Mouse (Mus musculus): ENCODE measurements at regions not wholly inside any gene's neighbourhood (a gene's known extent, or its start where the extent isn't known, plus 50 kb on each side); places are given as distances from the start of the nearest gene placed in this dataset.

DNA sequence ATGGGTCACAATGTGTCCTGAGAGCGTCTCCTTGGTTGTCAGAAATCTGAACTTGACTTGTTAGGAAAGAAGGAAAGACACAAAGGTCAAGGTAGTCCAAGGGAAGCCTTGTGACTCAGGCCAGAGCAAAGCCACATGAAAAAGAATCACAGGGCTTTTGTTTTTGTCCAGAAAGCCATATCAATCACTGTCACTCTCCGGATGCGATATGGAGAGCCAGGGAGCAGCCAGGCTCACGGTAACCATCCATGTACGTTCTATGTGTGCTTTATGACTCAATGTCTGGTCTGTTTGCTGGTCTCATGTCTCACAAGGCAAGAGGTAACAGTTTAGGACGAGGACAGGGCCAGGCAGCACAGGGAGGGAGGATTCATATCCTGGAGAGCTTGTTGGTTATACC, 157.3 kb upstream of the Map3k1 start:
- TF ChIP-seq POLR2A (IDR thresholded peaks at IDR 0.05; ENCODE audit: low read depth, low read length) (no peak), CTCF (IDR thresholded peaks at IDR 0.05; ENCODE audit: borderline replicate concordance, insufficient read depth, low read length) (no peak)
- no peak overlapping the region for H3K4me3 ChIP-seq (ENCODE audit: insufficient read depth, low read length)
- peaks cover 4% of the 10 kb centered on the region for H3K4me1 ChIP-seq (ENCODE audit: control insufficient read depth, insufficient read depth, low read length)
- no peak overlapping the region for H3K27ac ChIP-seq (ENCODE audit: insufficient read depth, low read length)

DNA sequence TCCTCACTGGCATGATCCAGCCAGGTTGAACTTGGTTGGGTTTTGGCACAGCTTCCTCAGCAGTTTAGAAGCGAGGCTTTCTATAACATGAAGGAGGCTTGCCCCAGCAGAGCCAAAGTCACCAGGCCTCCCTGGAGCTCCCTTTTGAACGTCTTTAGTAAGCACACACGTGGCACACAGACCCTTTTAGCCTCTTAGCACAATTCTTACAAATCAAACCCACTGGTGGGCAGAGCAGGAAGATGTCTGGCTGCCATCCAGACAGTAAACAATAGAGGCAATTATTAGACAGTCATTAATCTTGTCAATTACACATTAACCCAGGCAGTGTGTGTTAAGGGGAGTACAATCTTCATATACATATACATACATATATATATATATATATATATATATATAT, 157.8 kb upstream of the Map3k1 start:
- TF ChIP-seq POLR2A (IDR thresholded peaks at IDR 0.05; ENCODE audit: low read depth, low read length) (no peak), CTCF (IDR thresholded peaks at IDR 0.05; ENCODE audit: borderline replicate concordance, insufficient read depth, low read length) (no peak)
- H3K27ac ChIP-seq (ENCODE audit: insufficient read depth, low read length), result no peak overlapping the region

DNA sequence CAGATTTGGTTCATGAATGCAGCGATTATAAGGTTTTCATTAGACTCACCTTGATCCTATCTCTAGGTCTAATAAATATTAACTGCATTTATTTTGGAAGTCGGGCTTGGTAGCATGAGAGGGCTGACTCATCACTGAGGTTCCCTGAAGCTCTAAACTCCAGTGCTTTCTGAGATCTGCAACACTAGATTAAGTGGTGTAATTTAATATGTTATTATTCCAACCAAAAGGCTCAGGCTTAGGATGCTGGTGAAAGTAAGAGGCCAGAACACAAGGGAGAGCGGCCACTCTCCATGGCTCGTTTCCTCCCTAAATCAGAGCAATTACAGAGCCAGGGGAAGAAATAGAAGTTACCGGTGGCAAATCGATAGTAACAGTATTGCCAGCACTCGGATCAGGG, 159.4 kb upstream of the Map3k1 start:
- peaks cover 4% of the 10 kb centered on the region for H3K4me1 ChIP-seq (ENCODE audit: control insufficient read depth, insufficient read depth, low read length)
- no peak for TF ChIP-seq CTCF (IDR thresholded peaks at IDR 0.05; ENCODE audit: borderline replicate concordance, insufficient read depth, low read length)
- no peak for TF ChIP-seq POLR2A (IDR thresholded peaks at IDR 0.05; ENCODE audit: low read depth, low read length)
- H3K27ac ChIP-seq (ENCODE audit: insufficient read depth, low read length), result no peak overlapping the region

More for the DNA sequence above, 157.8 kb upstream of the Map3k1 start:
- H3K4me1 ChIP-seq (ENCODE audit: control insufficient read depth, insufficient read depth, low read length), result peaks cover 4% of the 10 kb centered on the region
- no peak overlapping the region for H3K4me3 ChIP-seq (ENCODE audit: insufficient read depth, low read length)

DNA sequence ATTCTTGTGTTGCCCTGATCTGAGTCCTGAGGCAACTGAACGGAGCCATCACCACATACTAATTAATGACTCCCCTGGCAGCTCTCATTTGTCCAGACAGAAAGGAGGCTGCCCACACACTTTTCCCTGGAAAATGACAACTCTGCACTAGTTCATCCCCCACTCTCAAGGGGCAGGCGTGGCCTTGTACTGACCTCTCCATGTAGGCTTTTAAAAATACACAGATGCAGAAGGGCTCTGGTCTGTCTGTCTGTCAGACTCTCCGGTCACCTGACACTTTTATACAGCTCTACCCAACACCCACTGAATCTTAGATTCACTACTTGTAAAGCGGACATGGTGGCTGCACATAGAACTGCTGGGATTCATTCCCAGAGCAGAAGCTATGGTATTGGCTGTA, 165.5 kb upstream of the Map3k1 start:
- TF ChIP-seq CTCF (IDR thresholded peaks at IDR 0.05; ENCODE audit: borderline replicate concordance, insufficient read depth, low read length), result no peak
- no peak for TF ChIP-seq POLR2A (IDR thresholded peaks at IDR 0.05; ENCODE audit: low read depth, low read length)
- Histone ChIP-seq H3K4me1 (ENCODE audit: control insufficient read depth, insufficient read depth, low read length) (no peaks in the 10 kb centered on the region; the same call in 1 of the 2 replicates), H3K27ac (ENCODE audit: insufficient read depth, low read length) (no peak overlapping the region), H3K4me3 (ENCODE audit: insufficient read depth, low read length) (no peak overlapping the region)

More for the DNA sequence above, 159.4 kb upstream of the Map3k1 start:
- no peak overlapping the region for H3K4me3 ChIP-seq (ENCODE audit: insufficient read depth, low read length)

DNA sequence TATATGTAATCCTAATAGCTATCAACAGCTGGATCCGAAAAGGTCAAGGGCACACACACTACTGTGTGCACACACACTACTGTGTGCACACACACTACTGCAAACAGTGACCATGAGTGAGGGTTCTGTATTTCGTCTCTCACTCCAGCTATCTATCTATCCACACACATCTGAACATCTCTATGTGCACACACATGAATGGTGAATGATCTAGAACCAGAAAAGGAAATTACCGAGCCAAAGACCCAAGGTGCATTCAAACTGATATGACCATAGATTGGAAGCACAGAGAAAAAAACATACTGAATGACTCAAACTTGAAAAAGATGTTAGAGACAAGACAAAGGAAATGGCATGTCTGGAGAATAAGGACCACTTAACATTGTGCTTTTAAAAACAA, 166.8 kb upstream of the Map3k1 start:
- Histone ChIP-seq H3K4me1 (ENCODE audit: control insufficient read depth, insufficient read depth, low read length) (no peaks in the 10 kb centered on the region; the same call in 1 of the 2 replicates), H3K4me3 (ENCODE audit: insufficient read depth, low read length) (no peak overlapping the region), H3K27ac (ENCODE audit: insufficient read depth, low read length) (no peak overlapping the region)
- TF ChIP-seq CTCF (IDR thresholded peaks at IDR 0.05; ENCODE audit: borderline replicate concordance, insufficient read depth, low read length) (no peak), POLR2A (IDR thresholded peaks at IDR 0.05; ENCODE audit: low read depth, low read length) (no peak)

DNA sequence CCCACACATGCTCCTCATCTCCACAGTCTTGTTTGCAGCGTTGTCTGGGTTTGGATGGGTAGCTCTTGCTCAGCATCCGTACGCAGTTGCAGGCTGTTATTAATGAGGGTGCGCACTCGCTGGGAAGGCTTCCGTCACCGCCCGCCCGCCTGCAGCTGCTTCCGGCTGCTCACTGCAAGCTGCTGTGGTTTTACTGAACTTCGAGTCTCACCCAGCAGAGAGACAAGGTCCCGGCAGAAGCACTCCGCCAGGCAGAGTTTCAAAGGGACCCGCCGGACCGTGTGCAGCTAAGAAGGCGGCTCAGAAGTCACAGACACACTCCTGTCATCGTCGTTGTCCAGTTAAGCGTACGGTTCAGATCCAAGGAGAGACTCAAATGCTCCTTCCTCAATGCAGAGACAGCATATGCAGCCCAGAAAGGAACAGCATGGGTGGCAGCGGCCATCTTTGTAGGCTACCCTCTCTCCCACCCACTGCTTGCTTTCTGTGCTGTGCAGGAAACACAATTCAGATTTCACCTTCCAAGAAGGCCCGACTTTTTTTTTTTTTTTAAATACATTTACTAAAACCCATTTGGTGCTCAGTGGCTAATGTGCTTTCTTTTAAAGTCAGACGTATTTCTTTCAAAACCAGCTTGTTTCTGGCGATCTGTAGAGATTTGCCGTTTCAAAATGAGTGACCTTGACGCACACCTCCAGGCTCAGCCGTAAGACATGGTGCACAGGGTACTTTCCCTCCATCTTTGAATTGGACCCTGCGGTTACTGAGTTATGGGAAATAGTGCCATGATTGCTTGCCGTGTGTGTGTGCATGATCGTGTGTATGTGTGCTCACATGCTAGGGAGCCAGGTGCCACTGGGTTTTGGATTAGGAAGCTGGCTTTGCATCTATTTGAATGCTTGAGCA, 169.2 kb upstream of the Map3k1 start:
- no peak overlapping the region for H3K27ac ChIP-seq (ENCODE audit: insufficient read depth, low read length)
- no peaks in the 10 kb centered on the region; the same call in 1 of the 2 replicates for H3K4me1 ChIP-seq (ENCODE audit: control insufficient read depth, insufficient read depth, low read length)
- H3K4me3 ChIP-seq (ENCODE audit: insufficient read depth, low read length), result no peak overlapping the region
- TF ChIP-seq POLR2A (IDR thresholded peaks at IDR 0.05; ENCODE audit: low read depth, low read length), result no peak
- TF ChIP-seq CTCF (IDR thresholded peaks at IDR 0.05; ENCODE audit: borderline replicate concordance, insufficient read depth, low read length), result no peak

DNA sequence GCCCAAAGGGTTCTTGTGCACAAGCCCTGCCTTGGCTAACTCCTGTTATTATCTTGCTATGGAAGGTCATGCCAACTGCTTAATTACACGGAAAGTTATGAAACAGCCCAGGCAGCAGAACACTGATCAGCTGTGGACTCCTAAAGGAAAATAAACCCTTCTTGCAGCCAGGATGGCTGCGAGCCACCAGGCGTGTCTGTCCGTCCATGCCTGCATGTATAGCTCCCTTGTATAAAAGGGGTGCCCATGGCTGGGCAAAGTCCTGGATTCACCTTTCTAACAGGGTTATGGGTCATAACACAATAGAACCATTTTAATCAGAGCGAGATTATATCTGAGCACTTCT, 169.9 kb upstream of the Map3k1 start:
- Histone ChIP-seq H3K4me3 (ENCODE audit: insufficient read depth, low read length) (no peak overlapping the region), H3K4me1 (ENCODE audit: control insufficient read depth, insufficient read depth, low read length) (no peaks in the 10 kb centered on the region; the same call in 1 of the 2 replicates), H3K27ac (ENCODE audit: insufficient read depth, low read length) (no peak overlapping the region)
- TF ChIP-seq CTCF (IDR thresholded peaks at IDR 0.05; ENCODE audit: borderline replicate concordance, insufficient read depth, low read length), result no peak
- TF ChIP-seq POLR2A (IDR thresholded peaks at IDR 0.05; ENCODE audit: low read depth, low read length), result no peak

DNA sequence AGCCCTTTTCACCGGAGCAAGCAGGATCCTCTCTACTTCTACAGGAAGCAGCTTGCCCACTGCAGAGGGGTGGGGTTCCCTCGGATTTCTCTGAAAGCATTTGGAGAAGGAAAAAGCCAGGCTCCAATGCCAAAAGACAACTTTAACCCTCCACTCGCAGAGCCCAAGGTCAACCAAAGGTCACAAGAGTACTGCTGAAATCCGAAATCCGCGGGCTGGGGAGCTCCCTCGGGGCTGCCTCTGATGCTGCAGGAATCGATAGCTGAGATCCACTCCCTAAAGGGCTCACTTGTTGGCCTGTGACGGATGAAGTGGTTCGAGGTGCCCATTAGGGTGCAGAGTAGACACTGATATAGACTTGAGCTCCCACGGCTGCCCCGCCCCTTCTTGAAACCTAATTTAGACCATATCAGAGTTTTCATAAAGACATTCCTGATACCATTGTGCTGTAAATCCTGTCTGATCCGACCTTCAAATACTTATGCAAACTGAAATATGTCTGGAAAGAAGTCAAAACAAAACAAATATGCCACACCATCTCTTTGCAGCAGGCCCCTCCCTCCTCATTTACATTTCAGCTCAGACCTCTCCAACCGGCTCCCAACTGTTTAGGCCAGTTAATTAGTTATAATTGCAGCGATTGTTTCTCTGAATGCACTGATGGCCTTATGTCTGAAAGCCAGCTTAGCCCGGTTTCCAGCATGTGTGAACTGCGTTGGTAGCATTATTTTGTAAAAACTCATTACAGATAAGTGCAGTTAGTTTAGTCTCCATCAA, 170.8 kb upstream of the Map3k1 start:
- Histone ChIP-seq H3K4me3 (ENCODE audit: insufficient read depth, low read length) (no peak overlapping the region), H3K4me1 (ENCODE audit: control insufficient read depth, insufficient read depth, low read length) (no peaks in the 10 kb centered on the region; the same call in 1 of the 2 replicates), H3K27ac (ENCODE audit: insufficient read depth, low read length) (no peak overlapping the region)
- no peak for TF ChIP-seq CTCF (IDR thresholded peaks at IDR 0.05; ENCODE audit: borderline replicate concordance, insufficient read depth, low read length)
- no peak for TF ChIP-seq POLR2A (IDR thresholded peaks at IDR 0.05; ENCODE audit: low read depth, low read length)

DNA sequence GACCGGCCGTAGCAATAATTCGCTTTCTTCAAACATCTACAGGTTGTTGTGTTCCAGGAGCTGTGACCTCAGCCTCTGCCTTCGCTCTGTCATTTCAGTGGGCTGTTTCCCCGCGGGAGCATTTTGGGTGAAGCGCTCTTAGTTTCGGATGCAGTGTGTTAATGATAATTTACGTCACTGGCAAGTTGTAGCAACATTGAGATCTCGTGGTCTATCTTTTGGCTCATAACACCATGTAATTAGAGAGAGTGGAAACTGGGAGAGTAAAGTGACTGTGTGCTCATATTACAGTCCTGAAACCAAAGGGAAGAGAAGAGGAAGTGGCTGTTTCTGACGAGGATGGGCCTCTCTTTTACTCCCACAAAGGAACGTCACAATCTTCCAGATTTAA, 171.4 kb upstream of the Map3k1 start:
- no peak overlapping the region for H3K4me3 ChIP-seq (ENCODE audit: insufficient read depth, low read length)
- no peak overlapping the region for H3K27ac ChIP-seq (ENCODE audit: insufficient read depth, low read length)
- TF ChIP-seq POLR2A (IDR thresholded peaks at IDR 0.05; ENCODE audit: low read depth, low read length), result no peak
- TF ChIP-seq CTCF (IDR thresholded peaks at IDR 0.05; ENCODE audit: borderline replicate concordance, insufficient read depth, low read length), result no peak
- H3K4me1 ChIP-seq (ENCODE audit: control insufficient read depth, insufficient read depth, low read length), result no peaks in the 10 kb centered on the region; the same call in 1 of the 2 replicates

DNA sequence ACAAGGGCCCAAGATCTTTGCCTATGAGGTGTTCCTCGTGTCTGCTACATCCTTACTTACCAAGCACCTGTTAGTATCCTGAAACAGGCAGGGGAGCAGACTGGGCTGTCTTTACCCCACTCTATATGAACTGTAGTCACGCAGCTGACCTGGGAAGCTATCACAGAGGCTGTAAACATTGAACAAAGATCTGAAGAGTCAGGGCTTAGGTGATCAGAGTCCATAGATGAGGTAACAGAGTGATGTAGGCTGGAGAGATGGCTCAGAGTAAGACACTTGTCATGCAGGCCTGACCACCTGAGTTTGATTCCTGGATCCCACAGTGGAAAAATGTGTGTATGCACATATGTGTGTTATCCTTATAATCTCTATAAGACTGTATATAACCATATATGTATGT, 172.3 kb upstream of the Map3k1 start:
- no peak overlapping the region for H3K27ac ChIP-seq (ENCODE audit: insufficient read depth, low read length)
- no peak overlapping the region for H3K4me3 ChIP-seq (ENCODE audit: insufficient read depth, low read length)
- TF ChIP-seq POLR2A (IDR thresholded peaks at IDR 0.05; ENCODE audit: low read depth, low read length) (no peak), CTCF (IDR thresholded peaks at IDR 0.05; ENCODE audit: borderline replicate concordance, insufficient read depth, low read length) (no peak)
- H3K4me1 ChIP-seq (ENCODE audit: control insufficient read depth, insufficient read depth, low read length), result no peaks in the 10 kb centered on the region; the same call in 1 of the 2 replicates

Data from embryonic fibroblast, embryonic 13.5 days (primary cell).